Mouse (Mus musculus) liver, embryonic 13.5 days (tissue): Measurements from ENCODE around the gene Rtl8c. TPM values are rescaled to one million over a fixed set of nuclear protein-coding genes. Genes with fewer than 3 reads are reported as not detected.
"Not testable (repeated sequence)": the region's sequence is repeated elsewhere in the genome, so short reads cannot be mapped to it uniquely, and the experiment has no call there.

Experiments used
- ATAC-seq: fragments of 200-750 bp; cut with Nextera tagmentation; 2 replicates; pipeline ENCODE4 v1.8.0; 2017; ENCODE audit warnings: low read depth, mild to moderate bottlenecking, moderate number of reproducible peaks, moderate library complexity
- DNase-seq: peaks from one replicate; pipeline ENCODE4 v3.0.0; 2022
- H3K27ac ChIP-seq: fragments of 300-500 bp; sonication (generic); 2 replicates; pipeline ENCODE4 v1.5.1; 2015; ENCODE audit warnings: moderate library complexity, mild to moderate bottlenecking, inconsistent platforms
- H3K27me3 ChIP-seq: fragments of 300-500 bp; sonication (generic); 2 replicates; pipeline ENCODE4 v1.6.1; 2015; ENCODE audit warnings: mild to moderate bottlenecking, inconsistent platforms
- H3K36me3 ChIP-seq: fragments of 300-500 bp; sonication (generic); 2 replicates; pipeline ENCODE4 v1.6.1; 2015; ENCODE audit warnings: mild to moderate bottlenecking, inconsistent platforms
- H3K4me1 ChIP-seq: fragments of 300-500 bp; sonication (generic); replicated peaks from 2 replicates; pipeline ENCODE4 v1.6.1; 2015; ENCODE audit warnings: inconsistent platforms
- H3K4me2 ChIP-seq: fragments of 300-500 bp; sonication (generic); 2 replicates; pipeline ENCODE4 v1.6.1; 2015; ENCODE audit warnings: inconsistent platforms, mild to moderate bottlenecking, moderate library complexity
- H3K4me3 ChIP-seq: fragments of 300-500 bp; sonication (generic); replicated peaks from 2 replicates; pipeline ENCODE4 v1.5.1; 2015; ENCODE audit warnings: mild to moderate bottlenecking, inconsistent platforms
- H3K9ac ChIP-seq: fragments of 300-500 bp; sonication (generic); 2 replicates; pipeline ENCODE4 v1.6.1; 2015; ENCODE audit warnings: mild to moderate bottlenecking, inconsistent platforms
- H3K9me3 ChIP-seq: fragments of 300-500 bp; sonication (generic); replicated peaks from 2 replicates; pipeline ENCODE4 v1.6.1; 2016; ENCODE audit warnings: inconsistent platforms
- WGBS: fragments of 180-500 bp; shearing (Covaris S2); methylation state at CpG from one replicate; pipeline ENCODE4 v1.1.7; 2015; ENCODE audit not compliant: insufficient replicate concordance; 5-methylcytosine and 5-hydroxymethylcytosine counted together
- polyA plus RNA-seq: library from polyadenylated mRNA; unstranded; fragments of >200 nt; fragmentation: Nextera tagmentation; extraction: Ambion mirVana; gene quantifications from 2 replicates; pipeline ENCODE4 v1.2.1, GENCODE M21; 2015

Rtl8c gene
- polyA plus RNA-seq, 1 experiment from 2014 or later: 2.9 TPM

GRCm38 (mm10) chrX:53642604-53642979, 34.8 kb downstream of the Rtl8c start:
- ATAC-seq, H3K4me2 ChIP-seq, H3K4me3 ChIP-seq, H3K9ac ChIP-seq, H3K27ac ChIP-seq, H3K4me1 ChIP-seq, H3K9me3 ChIP-seq, H3K36me3 ChIP-seq, H3K27me3 ChIP-seq, DNase-seq: not testable (repeated sequence)
- WGBS: 51% methylated on average over 4 of the region's 4 CpGs

GRCm38 (mm10) chrX:53642980-53643961, 35.4 kb downstream of the Rtl8c start, which contains the start of gene Rtl8a:
Gene Rtl8a, minus strand, starts transcription at chrX:53643682.
- DNase-seq (peak; percentile 36), ATAC-seq (peak; percentile 69)
- not testable (repeated sequence) for H3K36me3 ChIP-seq, H3K9ac ChIP-seq, H3K27me3 ChIP-seq, H3K4me1 ChIP-seq, H3K9me3 ChIP-seq, H3K27ac ChIP-seq
- WGBS: 7% methylated on average over 11 of the region's 50 CpGs
- Histone ChIP-seq H3K4me3 (peak within 1 kb of the TSS; percentile 32), H3K4me2 (peak within 1 kb of the TSS; percentile 44)

- no peaks in the 10 kb centered on the region for H3K27me3 ChIP-seq
- 67% methylated on average over 6 of the region's 6 CpGs for WGBS
- no peak for DNase-seq
Observed at GRCm38 (mm10) chrX:53645885-53646284, 38.1 kb downstream of the Rtl8c start.

GRCm38 (mm10) chrX:53652917-53653316, 45.1 kb downstream of the Rtl8c start:
- not testable (repeated sequence) for H3K4me2 ChIP-seq, H3K4me3 ChIP-seq, H3K9ac ChIP-seq, H3K4me1 ChIP-seq, ATAC-seq, H3K9me3 ChIP-seq, H3K27me3 ChIP-seq, H3K36me3 ChIP-seq, H3K27ac ChIP-seq, DNase-seq
- WGBS: 48% methylated on average over 4 of the region's 4 CpGs

More at GRCm38 (mm10) chrX:53645885-53646284, 38.1 kb downstream of the Rtl8c start:
- no peak for ATAC-seq
- Histone ChIP-seq H3K4me2 (no peak overlapping the region), H3K4me1 (no peaks in the 10 kb centered on the region), H3K9ac (no peak overlapping the region), H3K27ac (no peak overlapping the region), H3K36me3 (no peaks in the 10 kb centered on the region), H3K9me3 (no peaks in the 10 kb centered on the region), H3K4me3 (no peak overlapping the region)

Other genes with a start within 250 kb of the Rtl8c start
- gene Mospd1, start 237.5 kb upstream of the Rtl8c start, polyA plus RNA-seq: 38.5 and 48.3 TPM in 2 replicates
- not detected in 2 replicates for gene Etd, start 173.1 kb upstream of the Rtl8c start, polyA plus RNA-seq
- gene Gm14597, start 947 bp downstream of the Rtl8c start, polyA plus RNA-seq: not detected in 2 replicates
- gene Rtl8a, start 35.6 kb downstream of the Rtl8c start, polyA plus RNA-seq: 6.5 and 6.6 TPM in 2 replicates
- gene Rtl8b, start 62.4 kb downstream of the Rtl8c start, polyA plus RNA-seq: 5.6 and 6.3 TPM in 2 replicates
- 0.07 TPM in 1 of 2 replicates, not detected in the other for gene 4930502E18Rik, start 116.8 kb downstream of the Rtl8c start, polyA plus RNA-seq
- not detected in 2 replicates for gene 1700013H16Rik, start 149.8 kb downstream of the Rtl8c start, polyA plus RNA-seq
- gene Zfp36l3, start 168.4 kb downstream of the Rtl8c start, polyA plus RNA-seq: not detected in 2 replicates
- 2.3 and 2.5 TPM in 2 replicates for gene Xlr, start 189.7 kb downstream of the Rtl8c start, polyA plus RNA-seq